Mouse (Mus musculus): ENCODE results near the gene Zfp276.

The Zfp276 gene

DNA sequence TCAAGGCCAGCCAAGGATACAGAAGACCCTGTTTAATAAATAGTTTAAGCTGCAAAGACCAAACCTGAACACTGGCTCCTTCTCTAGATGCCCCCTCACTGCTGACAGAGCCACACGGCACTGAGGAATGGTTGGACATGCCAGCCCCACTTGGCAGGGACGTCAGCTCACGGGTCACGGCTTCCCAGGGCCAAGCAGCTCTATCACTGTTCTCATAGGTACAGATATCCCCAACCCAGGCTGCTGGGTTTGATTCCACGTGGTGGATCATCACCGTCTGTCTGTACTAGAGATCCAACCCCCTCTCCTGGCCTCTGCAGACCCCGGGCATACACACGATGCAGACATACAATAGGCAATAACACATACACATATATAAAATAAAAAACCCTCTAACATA lies 36.7 kb downstream of the Zfp276 start:
- no peak for DNase-seq (ENCODE audit: low spot score in 2 of 2)

DNA sequence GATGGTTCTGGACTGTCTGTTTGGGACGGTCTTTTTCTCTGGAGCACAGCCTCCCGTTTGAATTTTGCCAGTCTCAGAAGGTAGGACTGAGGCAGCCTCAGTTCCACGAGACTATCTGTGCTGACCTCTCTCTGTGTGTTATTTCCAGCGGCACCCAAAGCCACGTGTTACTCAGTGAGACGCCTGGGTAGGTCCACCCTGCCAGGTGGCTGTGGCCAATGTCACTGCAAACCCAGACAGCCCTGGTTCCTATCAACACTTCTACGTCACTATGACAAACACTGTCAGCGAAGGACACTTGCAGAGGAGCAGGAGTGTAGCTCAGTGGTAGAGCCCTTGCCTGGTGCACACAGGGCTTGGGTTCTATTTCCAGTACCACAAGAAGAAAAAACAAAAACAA lies 37.7 kb downstream of the Zfp276 start:
- DNase-seq (ENCODE audit: low spot score in 2 of 2): no peak

DNA sequence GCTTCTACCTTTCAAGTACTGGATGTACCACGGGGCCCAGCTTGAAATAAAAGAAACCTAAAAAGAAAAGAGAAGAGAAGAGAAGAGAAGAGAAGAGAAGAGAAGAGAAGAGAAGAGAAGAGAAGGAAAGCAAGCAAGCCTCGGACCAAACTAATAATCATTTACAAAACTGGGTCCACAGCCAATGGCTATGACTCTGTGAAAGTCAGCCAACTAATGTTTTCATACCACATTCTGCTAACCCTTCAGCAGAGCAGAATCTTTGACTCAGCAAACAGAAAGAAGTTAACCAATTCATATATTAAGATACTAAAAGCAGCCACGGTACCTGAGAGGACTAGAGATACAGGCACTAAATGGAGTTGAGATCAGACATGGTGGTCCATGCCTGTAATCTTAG lies 38.3 kb downstream of the Zfp276 start:
- DNase-seq (ENCODE audit: low spot score in 2 of 2): no peak

DNA sequence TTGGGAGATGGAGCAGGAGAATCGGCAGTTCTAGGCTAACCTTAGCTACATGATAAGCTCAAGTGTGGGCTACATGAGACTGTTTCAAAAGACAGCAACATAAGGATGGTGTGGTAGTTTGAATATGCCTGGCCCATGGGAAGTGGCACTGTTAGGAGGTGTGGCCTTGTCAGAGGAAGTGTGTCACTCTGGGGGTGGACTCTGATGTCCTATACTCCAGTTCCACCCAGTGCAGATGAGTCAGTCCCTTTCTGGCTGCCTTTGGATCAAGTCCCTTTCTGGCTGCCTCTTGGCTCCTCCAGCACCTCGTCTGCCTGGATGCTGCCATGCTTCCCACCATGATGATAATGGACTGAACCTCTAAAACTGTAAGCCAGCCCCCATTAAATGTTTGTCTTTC lies 38.8 kb downstream of the Zfp276 start:
- no peak for DNase-seq (ENCODE audit: low spot score in 2 of 2)

DNA sequence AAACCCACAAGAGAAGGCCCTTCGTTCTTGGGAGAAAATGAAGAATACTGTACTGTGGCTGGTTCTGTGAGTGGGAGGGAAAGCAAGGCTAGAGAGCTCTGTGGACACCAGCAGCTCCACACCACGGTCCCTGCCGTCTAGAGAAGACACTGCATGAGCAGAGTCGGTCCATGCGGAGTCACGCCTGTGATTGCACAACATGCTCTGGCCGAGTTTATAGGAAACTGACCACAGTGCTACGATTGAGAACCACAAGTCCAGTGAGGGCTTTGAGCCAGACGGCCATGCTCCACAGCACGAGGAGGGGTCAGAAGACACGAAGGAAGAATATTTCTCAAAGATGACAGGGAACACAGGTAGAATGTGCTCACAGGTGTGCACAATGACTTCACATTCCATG lies 44.3 kb downstream of the Zfp276 start:
- DNase-seq (ENCODE audit: low spot score in 2 of 2): no peak

DNA sequence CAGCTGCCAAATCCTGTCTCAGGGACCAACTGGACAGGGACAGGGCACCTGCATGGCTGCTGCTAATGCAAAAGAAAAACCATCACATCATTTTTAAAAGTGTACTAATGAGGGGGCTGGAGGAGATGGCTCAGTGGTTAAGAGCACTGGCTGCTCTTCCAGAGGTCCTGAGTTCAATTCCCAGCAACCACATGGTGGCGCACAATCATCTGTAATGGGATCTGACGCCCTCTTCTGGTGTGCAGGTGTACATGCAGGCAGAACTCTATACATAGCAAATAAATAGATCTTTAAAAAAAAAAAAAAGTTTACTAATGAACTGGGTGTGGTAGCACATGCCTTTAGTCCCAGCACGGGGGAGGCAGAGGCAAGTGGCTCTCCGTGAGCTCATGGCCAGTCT lies 54.7 kb downstream of the Zfp276 start:
- DNase-seq (ENCODE audit: low spot score in 2 of 2): no peak

DNA sequence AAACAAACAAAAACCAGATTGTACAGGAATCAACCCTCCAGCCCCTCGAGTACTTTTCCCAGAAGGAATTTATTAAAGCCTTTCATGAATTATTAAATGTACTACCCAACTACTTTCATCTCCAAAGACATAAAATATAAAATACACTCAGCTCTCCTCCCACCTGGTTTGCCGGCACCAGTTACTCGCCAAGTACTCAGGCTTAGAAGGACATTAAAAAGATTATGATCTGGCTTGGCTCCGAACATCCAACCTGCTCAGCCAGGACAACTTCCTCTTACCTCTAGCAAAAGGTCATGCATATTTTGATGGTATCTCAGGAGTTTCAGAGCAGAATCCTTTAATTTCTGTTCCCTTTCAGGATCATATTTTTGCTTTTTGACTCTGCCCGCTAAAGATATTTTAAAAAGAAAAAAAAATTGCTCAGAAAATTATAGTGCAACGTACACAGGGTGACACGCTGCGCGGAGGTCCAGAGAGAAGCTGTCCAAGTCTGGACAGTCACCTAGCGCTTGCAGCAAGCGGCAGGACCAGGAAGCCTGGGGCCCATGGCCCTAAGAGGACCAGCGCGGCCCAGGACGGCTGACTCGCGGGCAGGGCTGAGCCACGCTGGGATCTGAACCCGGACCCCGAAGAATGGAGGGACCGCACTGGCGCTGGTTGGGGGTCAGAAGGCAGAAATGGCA lies 63.9 kb downstream of the Zfp276 start:
- no peak for DNase-seq (ENCODE audit: low spot score in 2 of 2)

DNA sequence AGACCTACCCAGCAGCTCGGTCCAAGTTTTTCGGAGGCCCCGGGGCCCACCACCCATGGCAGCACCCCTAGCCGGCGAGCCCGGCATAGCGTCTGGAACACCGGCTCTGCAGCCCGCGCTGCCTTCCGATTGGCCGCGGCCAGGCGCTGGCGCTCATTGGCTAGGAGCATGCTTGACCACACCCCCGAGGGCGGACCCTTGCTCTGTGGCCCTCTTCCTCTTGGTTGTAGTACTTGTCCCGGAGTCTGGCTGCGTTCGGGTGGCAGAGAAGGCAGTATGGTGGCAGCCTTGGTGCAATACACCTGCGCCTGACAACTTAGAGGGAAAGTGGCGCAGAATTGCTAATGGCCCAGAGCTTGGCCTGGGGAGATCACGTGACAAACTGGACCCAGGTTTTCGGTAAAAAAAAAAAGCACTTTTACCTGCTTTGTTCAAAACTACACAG lies 64.5 kb downstream of the Zfp276 start, which contains the start of gene Fanca:
Gene Fanca, minus strand, starts transcription at position 110 of the 445 bp plus-strand sequence.
- DNase-seq (ENCODE audit: low spot score in 2 of 2): peak; percentile 83 to 91
